Mouse (Mus musculus) forebrain, embryonic 14.5 days (tissue): ENCODE measurements at regions not wholly inside any gene's neighbourhood (a gene's known extent, or its start where the extent isn't known, plus 50 kb on each side); places are given as distances from the start of the nearest gene placed in this dataset.

Experiments
- ATAC-seq: fragments of 200-750 bp; cut with Nextera tagmentation; 2 replicates; pipeline ENCODE4 v1.8.0; 2017; ENCODE audit warnings: mild to moderate bottlenecking, moderate library complexity
- DNase-seq: peaks from one replicate; pipeline ENCODE4 v3.0.0-alpha.2; 2015; ENCODE audit warnings: low spot score
- H3K27ac ChIP-seq: fragments of 300-500 bp; sonication (generic); 2 replicates; pipeline ENCODE4 v1.5.1; 2014; ENCODE audit warnings: low read depth, mild to moderate bottlenecking, control low read depth, low read length, moderate library complexity
- H3K27me3 ChIP-seq: fragments of 300-500 bp; sonication (generic); replicated peaks from 2 replicates; pipeline ENCODE4 v1.6.1; 2014; ENCODE audit warnings: low read length, control low read depth, mixed read lengths; ENCODE audit not compliant: control insufficient read depth, insufficient read depth
- H3K36me3 ChIP-seq: fragments of 300-500 bp; sonication (generic); 2 replicates; pipeline ENCODE4 v1.6.1; 2014; ENCODE audit warnings: low read length, control low read depth; ENCODE audit not compliant: control insufficient read depth, insufficient read depth
- H3K4me1 ChIP-seq: fragments of 300-500 bp; sonication (generic); 2 replicates; pipeline ENCODE4 v1.6.1; 2014; ENCODE audit warnings: antibody characterized with exemption, low read length, control low read depth; ENCODE audit not compliant: control insufficient read depth, insufficient read depth
- H3K4me2 ChIP-seq: fragments of 300-500 bp; sonication (generic); 2 replicates; pipeline ENCODE4 v1.6.1; 2014; ENCODE audit warnings: mild to moderate bottlenecking, control low read depth, low read length
- H3K4me3 ChIP-seq: fragments of 300-500 bp; sonication (generic); 2 replicates; pipeline ENCODE4 v1.5.1; 2014; ENCODE audit warnings: low read depth, low read length, control low read depth
- H3K9ac ChIP-seq: fragments of 300-500 bp; sonication (generic); 2 replicates; pipeline ENCODE4 v1.6.1; 2014; ENCODE audit warnings: mild to moderate bottlenecking, low read length, control low read depth, moderate library complexity
- H3K9me3 ChIP-seq: fragments of 300-500 bp; sonication (generic); replicated peaks from 2 replicates; pipeline ENCODE4 v1.6.1; 2016; ENCODE audit warnings: low read length, control low read depth, mixed read lengths; ENCODE audit not compliant: control insufficient read depth
- WGBS: fragments of 180-500 bp; shearing (Covaris S2); extraction: QIAGEN DNeasy Blood & Tissue Kit; methylation state at CpG from one replicate; pipeline ENCODE4 v1.1.7; 2014; 5-methylcytosine and 5-hydroxymethylcytosine counted together

GRCm38 (mm10) chr14:102866511-102866910 lies 115.9 kb downstream of the Kctd12 start:
- H3K27ac ChIP-seq, result no peak overlapping the region
- ATAC-seq (no peak), DNase-seq (no peak)
- H3K36me3 ChIP-seq, result no peaks in the 10 kb centered on the region
- H3K4me2 ChIP-seq, result no peak overlapping the region
- H3K9ac ChIP-seq, result no peak overlapping the region
- no peaks in the 10 kb centered on the region for H3K27me3 ChIP-seq
- 86% methylated on average over 1 of the region's 1 CpGs for WGBS
- no peaks in the 10 kb centered on the region for H3K9me3 ChIP-seq
- no peaks in the 10 kb centered on the region for H3K4me1 ChIP-seq
- H3K4me3 ChIP-seq, result no peak overlapping the region

- H3K27ac ChIP-seq, result no peak overlapping the region
- no peak for ATAC-seq
- no peak overlapping the region for H3K9ac ChIP-seq
- 95% methylated on average over 1 of the region's 1 CpGs for WGBS
- no peak for DNase-seq
- H3K27me3 ChIP-seq, result no peaks in the 10 kb centered on the region
- no peaks in the 10 kb centered on the region for H3K9me3 ChIP-seq
- H3K4me2 ChIP-seq, result no peak overlapping the region
- H3K4me3 ChIP-seq, result no peak overlapping the region
- no peaks in the 10 kb centered on the region for H3K36me3 ChIP-seq
- no peaks in the 10 kb centered on the region for H3K4me1 ChIP-seq
Observed at GRCm38 (mm10) chr14:102861694-102862093, 120.7 kb downstream of the Kctd12 start.

- 76% methylated on average over 4 of the region's 4 CpGs for WGBS
- Histone ChIP-seq H3K9me3 (no peaks in the 10 kb centered on the region), H3K4me3 (no peak overlapping the region), H3K27ac (no peak overlapping the region), H3K27me3 (no peaks in the 10 kb centered on the region), H3K36me3 (no peaks in the 10 kb centered on the region), H3K9ac (no peak overlapping the region), H3K4me2 (no peak overlapping the region), H3K4me1 (no peaks in the 10 kb centered on the region)
- DNase-seq, result no peak
- no peak for ATAC-seq
Observed at GRCm38 (mm10) chr14:102859361-102859871, 123.0 kb downstream of the Kctd12 start.

- no peak overlapping the region for H3K9ac ChIP-seq
- no peaks in the 10 kb centered on the region for H3K9me3 ChIP-seq
- peak; percentile 11 for DNase-seq
- H3K36me3 ChIP-seq, result no peaks in the 10 kb centered on the region
- no peak overlapping the region for H3K27ac ChIP-seq
- H3K4me1 ChIP-seq, result no peaks in the 10 kb centered on the region
- H3K4me2 ChIP-seq, result no peak overlapping the region
- WGBS, result 75% methylated on average over 7 of the region's 7 CpGs
- H3K27me3 ChIP-seq, result no peaks in the 10 kb centered on the region
- no peak for ATAC-seq
- no peak overlapping the region for H3K4me3 ChIP-seq
Observed at GRCm38 (mm10) chr14:102855264-102855840, 127.1 kb downstream of the Kctd12 start.

GRCm38 (mm10) chr14:102843700-102844099 lies 138.7 kb downstream of the Kctd12 start:
- Histone ChIP-seq H3K4me3 (no peak overlapping the region), H3K27ac (no peak overlapping the region), H3K4me1 (no peaks in the 10 kb centered on the region), H3K9ac (no peak overlapping the region), H3K27me3 (no peaks in the 10 kb centered on the region), H3K36me3 (no peaks in the 10 kb centered on the region), H3K4me2 (no peak overlapping the region), H3K9me3 (no peaks in the 10 kb centered on the region)
- ATAC-seq (no peak), DNase-seq (no peak)
- whole genome bisulfite sequencing, result 86% methylated on average over 3 of the region's 3 CpGs

- H3K4me3 ChIP-seq, result no peak overlapping the region
- no peaks in the 10 kb centered on the region for H3K9me3 ChIP-seq
- H3K27ac ChIP-seq, result no peak overlapping the region
- no peak overlapping the region for H3K9ac ChIP-seq
- DNase-seq (no peak), ATAC-seq (no peak)
- no peaks in the 10 kb centered on the region for H3K4me1 ChIP-seq
- no peaks in the 10 kb centered on the region for H3K27me3 ChIP-seq
- H3K36me3 ChIP-seq, result no peaks in the 10 kb centered on the region
- no peak overlapping the region for H3K4me2 ChIP-seq
- WGBS, result 87% methylated on average over 1 of the region's 1 CpGs
Observed at GRCm38 (mm10) chr14:102837602-102838001, 144.8 kb downstream of the Kctd12 start.

GRCm38 (mm10) chr14:102835118-102835769 lies 147.2 kb downstream of the Kctd12 start:
- H3K27me3 ChIP-seq, result no peaks in the 10 kb centered on the region
- no peak overlapping the region for H3K4me2 ChIP-seq
- H3K9ac ChIP-seq, result no peak overlapping the region
- ATAC-seq (no peak), DNase-seq (no peak)
- WGBS, result 89% methylated on average over 11 of the region's 11 CpGs
- no peaks in the 10 kb centered on the region for H3K36me3 ChIP-seq
- no peaks in the 10 kb centered on the region for H3K9me3 ChIP-seq
- H3K27ac ChIP-seq, result no peak overlapping the region
- no peak overlapping the region for H3K4me3 ChIP-seq
- H3K4me1 ChIP-seq, result no peaks in the 10 kb centered on the region

GRCm38 (mm10) chr14:102828442-102828841 lies 154.0 kb downstream of the Kctd12 start:
- WGBS, result 92% methylated on average over 3 of the region's 3 CpGs
- ATAC-seq (no peak), DNase-seq (no peak)
- Histone ChIP-seq H3K4me3 (no peak overlapping the region), H3K4me1 (no peaks in the 10 kb centered on the region), H3K4me2 (no peak overlapping the region), H3K36me3 (no peaks in the 10 kb centered on the region), H3K9ac (no peak overlapping the region), H3K27me3 (no peaks in the 10 kb centered on the region), H3K27ac (no peak overlapping the region), H3K9me3 (no peaks in the 10 kb centered on the region)

- H3K4me3 ChIP-seq, result no peak overlapping the region
- H3K27me3 ChIP-seq, result no peaks in the 10 kb centered on the region
- no peak overlapping the region for H3K9ac ChIP-seq
- WGBS, result 79% methylated on average over 7 of the region's 7 CpGs
- DNase-seq (no peak), ATAC-seq (no peak)
- no peak overlapping the region for H3K4me2 ChIP-seq
- H3K9me3 ChIP-seq, result no peaks in the 10 kb centered on the region
- no peak overlapping the region for H3K27ac ChIP-seq
- H3K36me3 ChIP-seq, result no peaks in the 10 kb centered on the region
- no peaks in the 10 kb centered on the region for H3K4me1 ChIP-seq
Observed at GRCm38 (mm10) chr14:102827756-102828384, 154.6 kb downstream of the Kctd12 start.
